Mouse (Mus musculus): ENCODE results near the gene Cdk6.
"Not testable (repeated sequence)": the region's sequence is repeated elsewhere in the genome, so short reads cannot be mapped to it uniquely, and the experiment has no call there.

DNA sequence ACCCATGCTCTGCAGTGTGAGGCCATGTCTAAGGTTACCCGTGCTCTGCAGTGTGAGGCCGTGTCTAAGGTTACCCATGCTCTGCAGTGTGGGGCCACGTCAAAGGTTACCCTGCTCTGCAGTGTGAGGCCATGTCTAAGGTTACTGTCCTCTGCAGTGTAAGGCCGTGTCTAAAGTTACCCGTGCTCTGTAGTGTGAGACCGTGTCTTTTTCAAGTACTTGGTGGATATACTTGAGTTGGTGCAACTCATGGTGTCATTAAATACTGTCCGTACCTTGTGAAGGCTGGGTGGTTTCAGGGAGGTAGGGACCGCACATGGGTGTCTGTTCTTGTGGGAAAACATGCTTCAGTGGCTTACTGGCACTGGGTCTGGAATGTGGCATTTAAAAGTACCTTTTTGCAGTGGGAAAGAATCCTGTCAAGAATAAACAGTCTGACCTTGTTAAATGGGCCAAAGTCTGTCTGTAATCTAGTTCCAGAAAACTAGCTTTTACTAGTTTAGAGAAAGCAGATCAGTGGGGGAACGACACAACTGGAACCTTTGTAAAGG is 97.2 kb downstream of the Cdk6 start:
- TF ChIP-seq CTCF (IDR thresholded peaks at IDR 0.05; ENCODE audit: control insufficient read depth, insufficient read depth, low read length); POLR2A (IDR thresholded peaks at IDR 0.05; ENCODE audit: borderline replicate concordance, control insufficient read depth, low read depth, low read length): not testable (repeated sequence)

Data from bone marrow, adult 2 months (tissue).